Mouse (Mus musculus): ENCODE measurements around the gene Lrriq4. TPM values are rescaled to one million over a fixed set of nuclear protein-coding genes. Genes with fewer than 3 reads are reported as not detected.

Gene Lrriq4
- not detected in 2 replicates for polyA plus RNA-seq (2012; rRNA removed)

DNA sequence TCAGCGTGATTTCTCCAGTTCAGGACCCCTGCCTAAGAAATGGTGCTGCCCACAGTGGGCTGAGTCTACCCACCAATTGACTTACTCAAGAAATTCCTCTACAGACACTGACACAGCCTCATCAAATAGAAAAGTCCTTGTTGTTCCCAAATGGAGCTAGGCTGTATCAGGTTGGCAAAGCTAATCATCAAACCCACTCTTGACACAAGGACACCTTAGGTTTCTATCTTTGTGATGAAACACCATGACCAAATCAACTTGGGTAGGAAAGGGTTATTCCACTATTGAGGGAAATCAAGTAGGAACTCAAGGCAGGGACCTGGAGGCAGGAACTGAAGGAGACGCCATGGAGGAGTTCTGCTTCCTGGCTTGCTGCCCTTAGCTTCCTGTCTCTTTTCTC, at the start of gene Lrriq4:
Gene Lrriq4, plus strand, starts transcription at position 301 of the 400 bp plus-strand sequence.
- WGBS = 67% methylated on average over 2 of the region's 2 CpGs
- no peak for DNase-seq (ENCODE audit: low read depth, low spot score)

- WGBS = under 1% methylated on average over 62 of the region's 62 CpGs
- no peak for DNase-seq (ENCODE audit: low read depth, low spot score)
These were observed 49.0 kb upstream of the Lrriq4 start for GRCm38 (mm10) chr3:30595111-30595832.

DNA sequence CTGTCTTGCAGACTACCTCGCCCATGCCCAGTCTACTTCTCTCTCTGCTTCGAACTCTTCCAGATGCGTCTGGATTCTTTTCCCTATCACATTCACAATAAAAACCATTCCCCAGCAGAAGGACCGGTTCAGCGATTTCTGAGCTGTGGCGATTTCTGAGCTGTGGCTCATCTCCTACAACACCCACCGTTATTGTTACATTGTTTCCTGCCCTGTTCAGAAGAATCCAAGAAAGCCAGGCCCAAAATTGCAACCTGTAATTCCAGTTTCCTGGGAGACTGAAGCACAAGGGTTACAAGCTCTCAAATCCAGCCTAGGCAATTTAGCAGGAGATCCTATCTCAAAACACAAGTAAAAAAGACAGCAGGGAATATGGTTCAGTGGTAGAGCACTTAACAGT, 47.0 kb upstream of the Lrriq4 start:
- no peak for DNase-seq (ENCODE audit: low read depth, low spot score)
- 78% methylated on average over 7 of the region's 7 CpGs for WGBS

GRCm38 (mm10) chr3:30599711-30600545, 44.4 kb upstream of the Lrriq4 start, which contains the start of gene Actrt3:
Gene Actrt3 (minus strand): TSS chr3:30599939.
- no peak for DNase-seq (ENCODE audit: low read depth, low spot score)
- 4% methylated on average over 32 of the region's 32 CpGs for WGBS

DNA sequence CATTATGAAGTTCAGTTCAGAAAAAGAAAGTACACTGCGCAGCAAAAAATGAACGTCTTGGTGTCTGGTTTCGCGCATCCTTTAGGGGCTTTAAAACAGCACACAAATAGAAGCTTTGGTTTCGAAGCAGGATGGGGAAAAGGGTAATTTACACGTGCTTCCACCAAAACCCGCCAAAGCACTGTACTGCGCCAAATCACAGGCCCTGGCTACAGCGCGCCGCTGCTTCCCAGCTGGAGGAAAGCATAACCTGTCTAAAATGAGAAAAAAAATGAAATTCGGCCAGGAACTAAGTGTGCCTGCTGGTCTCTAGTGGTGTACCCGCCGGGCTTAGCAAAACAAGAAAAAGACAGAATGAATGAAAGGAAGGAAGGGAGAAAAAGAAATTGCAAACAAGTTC, 43.6 kb upstream of the Lrriq4 start:
- WGBS = 2% methylated on average over 14 of the region's 14 CpGs
- DNase-seq (ENCODE audit: low read depth, low spot score) = no peak

DNA sequence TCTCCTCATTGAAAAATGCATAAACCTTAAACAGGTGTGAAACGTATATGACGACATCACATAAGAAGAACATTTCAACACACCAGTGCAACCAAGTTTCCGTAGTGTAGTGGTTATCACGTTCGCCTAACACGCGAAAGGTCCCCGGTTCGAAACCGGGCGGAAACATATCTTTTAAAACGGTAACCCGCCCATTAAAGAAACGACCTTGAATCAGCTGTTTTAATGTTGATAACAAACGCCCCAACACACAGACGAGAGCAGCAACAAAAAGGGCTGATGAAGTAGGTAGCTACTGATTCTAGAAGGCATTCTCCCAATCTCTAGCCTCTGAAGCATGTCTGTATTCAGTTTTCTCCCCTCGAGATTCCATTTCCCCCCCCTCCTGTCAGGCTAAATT, 43.1 kb upstream of the Lrriq4 start:
- under 1% methylated on average over 17 of the region's 17 CpGs for WGBS
- DNase-seq (ENCODE audit: low read depth, low spot score) = peak; percentile 75

- WGBS = under 1% methylated on average over 13 of the region's 13 CpGs
- DNase-seq (ENCODE audit: low read depth, low spot score) = no peak
These were observed 42.7 kb upstream of the Lrriq4 start for GRCm38 (mm10) chr3:30601610-30602064.

GRCm38 (mm10) chr3:30602065-30602739, 42.1 kb upstream of the Lrriq4 start, which contains the start of gene Mynn:
Gene Mynn (plus strand): TSS chr3:30602065.
- DNase-seq (ENCODE audit: low read depth, low spot score) = peak; percentile 95
- under 1% methylated on average over 40 of the region's 40 CpGs for WGBS

GRCm38 (mm10) chr3:30602740-30603098, 41.6 kb upstream of the Lrriq4 start:
- no peak for DNase-seq (ENCODE audit: low read depth, low spot score)

GRCm38 (mm10) chr3:30603256-30603655, 41.1 kb upstream of the Lrriq4 start:
- 21% methylated on average over 10 of the region's 10 CpGs for WGBS
- no peak for DNase-seq (ENCODE audit: low read depth, low spot score)

More at GRCm38 (mm10) chr3:30602740-30603098, 41.6 kb upstream of the Lrriq4 start:
- WGBS = under 1% methylated on average over 27 of the region's 27 CpGs

DNA sequence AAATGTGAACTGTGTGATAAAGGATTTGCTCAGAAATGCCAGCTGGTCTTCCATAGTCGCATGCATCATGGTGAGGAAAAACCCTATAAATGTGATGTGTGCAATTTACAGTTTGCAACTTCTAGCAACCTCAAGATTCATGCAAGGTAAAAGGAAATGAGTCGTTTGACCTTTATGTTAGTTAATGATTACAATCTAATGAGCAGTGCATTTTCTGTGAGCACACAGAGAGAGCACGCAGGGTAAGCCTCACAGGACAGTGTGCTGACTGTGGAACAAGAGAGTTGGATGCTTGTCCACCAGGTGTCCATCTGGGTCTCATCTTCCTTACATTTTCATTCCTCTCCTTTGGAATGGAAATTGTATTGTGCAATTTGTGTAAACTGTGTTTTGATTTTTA, 35.3 kb upstream of the Lrriq4 start:
- 26% methylated on average over 3 of the region's 3 CpGs for WGBS
- DNase-seq (ENCODE audit: low read depth, low spot score) = no peak

- 93% methylated on average over 4 of the region's 4 CpGs for WGBS
- no peak for DNase-seq (ENCODE audit: low read depth, low spot score)
These were observed 33.4 kb upstream of the Lrriq4 start for GRCm38 (mm10) chr3:30610930-30611329.

DNA sequence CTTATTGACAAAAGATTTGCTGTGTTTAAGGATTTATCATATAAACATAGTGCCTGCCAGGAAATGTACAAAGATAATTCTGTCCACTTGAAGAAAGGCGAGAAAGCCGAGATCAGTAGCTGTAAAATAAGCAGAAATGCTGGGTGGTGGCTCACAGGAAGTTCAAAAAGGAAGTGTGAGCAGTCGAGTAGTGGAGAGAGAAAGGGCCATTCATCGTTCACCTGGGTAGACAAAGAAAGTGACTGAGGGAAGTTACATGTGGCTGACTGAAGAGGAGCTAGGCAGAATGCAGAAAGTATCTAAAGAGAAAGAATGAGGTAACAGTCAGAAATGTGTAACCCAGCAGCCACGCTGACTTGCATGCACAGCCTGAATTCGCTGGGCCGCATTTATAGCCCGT, 24.2 kb upstream of the Lrriq4 start:
- 69% methylated on average over 8 of the region's 8 CpGs for WGBS
- no peak for DNase-seq (ENCODE audit: low read depth, low spot score)

DNA sequence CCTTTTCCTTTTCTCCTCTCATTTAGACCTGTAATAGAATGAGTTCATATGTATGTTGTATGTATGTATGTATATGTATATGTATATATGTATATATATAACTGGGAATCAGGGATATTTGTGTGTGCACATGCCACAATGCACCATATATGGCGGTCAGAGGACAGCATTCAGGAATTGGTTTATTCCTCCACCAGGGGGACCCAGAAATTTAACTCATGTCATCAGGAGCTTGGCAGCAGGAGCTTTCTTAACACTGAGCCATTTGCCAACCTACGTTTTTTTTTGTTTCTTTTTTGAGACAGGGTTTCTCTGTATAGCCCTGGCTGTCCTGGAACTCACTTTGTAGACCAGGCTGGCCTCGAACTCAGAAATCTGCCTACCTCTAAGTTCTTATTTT, 10.6 kb upstream of the Lrriq4 start:
- no peak for DNase-seq (ENCODE audit: low read depth, low spot score)
- 62% methylated on average over 3 of the region's 3 CpGs for WGBS

DNA sequence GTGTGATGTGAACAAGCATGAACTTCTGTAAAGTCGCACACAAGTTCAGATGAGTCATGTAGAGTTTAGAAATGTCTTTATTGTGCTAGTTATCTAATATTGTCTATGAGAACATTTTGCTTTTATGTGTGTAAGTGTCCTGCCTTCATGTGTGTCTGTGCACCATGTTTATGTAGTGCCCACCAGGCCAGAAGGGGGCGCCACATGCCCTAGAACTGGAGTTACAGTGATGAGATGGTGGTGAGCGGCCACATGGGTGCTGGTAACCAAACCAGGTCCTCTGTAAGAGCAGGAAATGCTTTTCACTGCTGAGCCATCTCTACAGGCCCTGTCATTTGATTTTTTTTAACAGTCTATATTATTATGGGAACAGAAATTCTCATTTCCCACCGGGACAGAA, 8.7 kb upstream of the Lrriq4 start:
- 80% methylated on average over 4 of the region's 4 CpGs for WGBS
- no peak for DNase-seq (ENCODE audit: low read depth, low spot score)

DNA sequence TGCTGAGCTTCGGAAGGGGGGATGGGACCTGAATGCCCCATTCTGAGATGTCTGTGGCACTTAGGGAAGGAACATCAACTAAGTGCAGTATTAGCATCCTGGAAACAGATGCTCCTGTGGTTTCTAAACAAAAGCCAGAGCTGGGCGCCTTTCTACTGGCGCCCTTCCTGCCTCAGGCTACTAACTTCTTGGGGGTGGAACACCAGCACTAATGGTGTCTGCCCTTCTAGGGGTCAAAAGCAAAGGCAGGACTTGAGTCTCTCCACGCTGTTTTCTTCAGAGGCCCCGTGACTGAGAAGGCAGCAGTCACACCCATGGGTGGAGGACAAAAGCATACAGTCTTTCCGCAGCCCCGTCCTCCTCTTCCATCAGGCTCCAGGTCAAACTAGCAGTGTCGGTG, 2.5 kb downstream of the Lrriq4 start:
- 47% methylated on average over 8 of the region's 8 CpGs for WGBS
- DNase-seq (ENCODE audit: low read depth, low spot score) = no peak

DNA sequence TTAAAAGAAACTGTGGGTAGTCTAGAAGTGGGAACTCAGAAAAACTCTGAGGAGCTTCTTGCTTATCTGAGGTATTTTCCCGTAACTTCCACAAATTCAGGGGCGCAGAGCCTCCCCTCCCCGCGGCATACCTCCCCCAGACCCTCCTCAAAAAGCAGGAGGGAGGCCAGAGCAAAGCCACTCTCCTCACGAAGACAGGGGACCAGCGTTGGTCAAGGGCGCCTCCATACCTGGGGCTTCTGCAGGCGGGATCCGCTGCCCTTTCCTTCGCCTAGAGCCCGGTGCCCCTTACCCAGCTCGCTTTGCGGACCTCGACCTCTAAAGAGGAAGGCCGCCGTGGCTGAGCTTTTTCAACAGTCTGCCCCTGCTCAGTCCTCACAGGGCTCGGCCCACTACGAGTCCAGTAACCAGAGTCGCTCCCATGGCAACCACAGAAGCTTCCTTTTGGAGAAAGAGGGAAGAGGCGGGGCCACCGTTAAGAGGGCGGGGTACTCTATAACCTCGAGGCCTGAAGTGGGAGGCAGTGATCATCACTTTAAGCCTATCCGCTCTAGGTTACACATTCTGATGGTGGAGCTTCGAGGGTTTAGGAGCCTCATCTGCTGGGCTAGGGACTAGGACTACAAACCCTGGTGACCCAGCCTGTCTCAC, 3.3 kb downstream of the Lrriq4 start, which contains the start of gene Lrrc34:
Gene Lrrc34, minus strand, starts transcription at position 430 of the 651 bp plus-strand sequence.
- DNase-seq (ENCODE audit: low read depth, low spot score) = peak; percentile 16
- 8% methylated on average over 25 of the region's 25 CpGs for WGBS

- WGBS = 88% methylated on average over 2 of the region's 2 CpGs
- no peak for DNase-seq (ENCODE audit: low read depth, low spot score)
These were observed 4.2 kb downstream of the Lrriq4 start for GRCm38 (mm10) chr3:30648466-30648865.

DNA sequence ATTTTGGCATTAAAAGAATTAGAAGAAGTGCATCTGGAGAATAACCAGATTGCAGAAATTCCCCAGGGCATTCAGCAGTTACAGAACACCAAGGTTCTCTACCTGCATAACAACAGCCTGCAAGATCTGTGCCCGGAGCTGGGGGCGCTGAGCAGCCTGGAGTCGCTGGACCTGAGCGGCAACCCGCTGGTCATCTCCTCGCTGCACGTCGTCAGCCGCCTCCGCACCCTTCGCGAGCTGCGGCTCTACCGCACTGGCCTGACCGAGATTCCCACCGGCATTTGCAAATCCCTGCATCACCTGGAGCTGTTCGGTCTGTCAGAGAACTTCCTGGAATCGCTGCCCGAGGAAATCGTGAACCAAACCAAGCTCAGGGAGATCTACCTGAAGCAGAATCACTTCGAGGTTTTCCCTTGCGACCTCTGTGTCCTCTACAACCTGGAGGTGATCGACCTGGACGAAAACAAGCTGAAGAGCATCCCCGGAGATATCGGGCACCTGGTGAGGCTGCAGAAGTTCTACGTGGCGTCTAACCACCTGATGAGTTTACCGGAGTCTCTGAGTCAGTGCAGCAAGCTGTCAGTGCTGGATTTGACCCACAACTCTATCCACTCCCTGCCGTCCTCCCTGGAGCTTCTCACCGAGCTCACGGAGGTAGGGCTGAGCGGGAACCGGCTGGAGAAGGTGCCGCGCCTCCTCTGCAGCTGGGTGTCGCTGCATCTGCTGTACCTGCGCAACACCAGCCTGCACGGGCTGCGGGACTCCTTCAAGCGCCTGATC, 5.9 kb downstream of the Lrriq4 start:
- DNase-seq (ENCODE audit: low read depth, low spot score) = peak; percentile 10
- WGBS = 1% methylated on average over 41 of the region's 41 CpGs

All from large intestine, adult 2 months (tissue).